Mouse (Mus musculus) kidney, embryonic 14.5 days (tissue): ENCODE data around the gene Wiz. TPM values are rescaled to one million over a fixed set of nuclear protein-coding genes. Genes with fewer than 3 reads are reported as not detected.

Experiments used
- ATAC-seq: fragments of 200-750 bp; cut with Nextera tagmentation; 2 replicates; pipeline ENCODE4 v1.8.0; 2017; ENCODE audit warnings: moderate number of reproducible peaks, mild to moderate bottlenecking, moderate TSS enrichment, moderate library complexity; ENCODE audit not compliant: low FRiP score, low TSS enrichment
- H3K27ac ChIP-seq: fragments of 300-500 bp; sonication (generic); 2 replicates; pipeline ENCODE4 v1.5.1; 2014; ENCODE audit warnings: low read depth, mild to moderate bottlenecking, low read length, moderate library complexity, mixed read lengths
- H3K27me3 ChIP-seq: fragments of 300-500 bp; sonication (generic); 2 replicates; pipeline ENCODE4 v1.6.1; 2014; ENCODE audit warnings: mild to moderate bottlenecking, low read length; ENCODE audit not compliant: control insufficient read depth, insufficient read depth
- H3K36me3 ChIP-seq: fragments of 300-500 bp; sonication (generic); 2 replicates; pipeline ENCODE4 v1.6.1; 2014; ENCODE audit warnings: low read length, mixed read lengths; ENCODE audit not compliant: control insufficient read depth, insufficient read depth
- H3K4me1 ChIP-seq: fragments of 300-500 bp; sonication (generic); 2 replicates; pipeline ENCODE4 v1.6.1; 2014; ENCODE audit warnings: low read length, mixed read lengths; ENCODE audit not compliant: control insufficient read depth, insufficient read depth
- H3K4me2 ChIP-seq: fragments of 300-500 bp; sonication (generic); replicated peaks from 2 replicates; pipeline ENCODE4 v1.6.1; 2014; ENCODE audit warnings: low read depth, mild to moderate bottlenecking, low read length
- H3K4me3 ChIP-seq: fragments of 300-500 bp; sonication (generic); 2 replicates; pipeline ENCODE4 v1.5.1; 2014; ENCODE audit warnings: mild to moderate bottlenecking, low read length
- H3K9ac ChIP-seq: fragments of 300-500 bp; sonication (generic); 2 replicates; pipeline ENCODE4 v1.6.1; 2014; ENCODE audit warnings: low read depth, mild to moderate bottlenecking, low read length, moderate library complexity
- H3K9me3 ChIP-seq: fragments of 300-500 bp; sonication (generic); 2 replicates; pipeline ENCODE4 v1.6.1; 2016; ENCODE audit warnings: low read length; ENCODE audit not compliant: control insufficient read depth
- WGBS: fragments of 180-500 bp; shearing (Covaris S2); extraction: QIAGEN DNeasy Blood & Tissue Kit; methylation state at CpG from one replicate; pipeline ENCODE4 v1.1.7; 2014; 5-methylcytosine and 5-hydroxymethylcytosine counted together
- polyA plus RNA-seq: library from polyadenylated mRNA; unstranded; fragments of >200 nt; fragmentation: Nextera tagmentation; extraction: Ambion mirVana; gene quantifications from 2 replicates; pipeline ENCODE4 v1.2.1, GENCODE M21; 2014

Gene Wiz
- polyA plus RNA-seq, 1 experiment from 2014 or later, result 37.2 TPM

GRCm38 (mm10) chr17:32358192-32358942 lies 30.9 kb downstream of the Wiz start:
- Histone ChIP-seq H3K9me3 (no peaks in the 10 kb centered on the region), H3K9ac (no peak overlapping the region), H3K36me3 (peaks cover 91% of the 10 kb centered on the region), H3K27me3 (no peaks in the 10 kb centered on the region), H3K27ac (no peak overlapping the region), H3K4me3 (no peak overlapping the region), H3K4me1 (peaks cover 11% of the 10 kb centered on the region), H3K4me2 (no peak overlapping the region)
- 92% methylated on average over 7 of the region's 7 CpGs for WGBS
- ATAC-seq, result no peak

- H3K9me3 ChIP-seq, result no peaks in the 10 kb centered on the region
- no peak overlapping the region for H3K27ac ChIP-seq
- H3K4me3 ChIP-seq, result no peak overlapping the region
- no peak overlapping the region for H3K9ac ChIP-seq
- ATAC-seq, result no peak
- H3K27me3 ChIP-seq, result no peaks in the 10 kb centered on the region
- no peak overlapping the region for H3K4me2 ChIP-seq
- WGBS, result 91% methylated on average over 24 of the region's 24 CpGs
- H3K4me1 ChIP-seq, result no peaks in the 10 kb centered on the region
- H3K36me3 ChIP-seq, result peaks cover 90% of the 10 kb centered on the region
Observed at GRCm38 (mm10) chr17:32356766-32357760, 32.2 kb downstream of the Wiz start.

DNA sequence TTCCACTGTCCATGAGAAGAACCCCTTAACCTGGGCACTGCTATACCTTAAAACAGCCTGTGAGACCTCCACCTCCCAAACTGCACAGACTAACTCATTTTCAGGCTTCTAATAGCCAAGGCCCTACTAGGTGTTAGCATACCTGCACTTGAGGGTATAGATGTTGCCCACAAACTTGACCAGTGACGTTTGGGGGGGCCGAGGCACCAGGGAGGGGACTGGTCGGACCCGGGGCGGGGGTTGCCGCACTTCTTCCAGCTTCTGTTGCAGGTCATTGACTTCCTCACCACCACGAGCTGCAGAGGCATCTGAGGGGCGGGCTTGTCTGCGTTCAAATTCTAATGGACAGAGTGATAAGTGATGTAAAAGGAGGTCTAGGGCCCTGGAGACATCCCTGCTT lies 33.0 kb downstream of the Wiz start:
- Histone ChIP-seq H3K36me3 (peaks cover 82% of the 10 kb centered on the region), H3K4me3 (no peak overlapping the region), H3K9me3 (no peaks in the 10 kb centered on the region), H3K9ac (no peak overlapping the region), H3K4me2 (no peak overlapping the region), H3K27me3 (no peaks in the 10 kb centered on the region), H3K27ac (no peak overlapping the region), H3K4me1 (no peaks in the 10 kb centered on the region)
- ATAC-seq, result no peak
- 88% methylated on average over 9 of the region's 9 CpGs for WGBS

DNA sequence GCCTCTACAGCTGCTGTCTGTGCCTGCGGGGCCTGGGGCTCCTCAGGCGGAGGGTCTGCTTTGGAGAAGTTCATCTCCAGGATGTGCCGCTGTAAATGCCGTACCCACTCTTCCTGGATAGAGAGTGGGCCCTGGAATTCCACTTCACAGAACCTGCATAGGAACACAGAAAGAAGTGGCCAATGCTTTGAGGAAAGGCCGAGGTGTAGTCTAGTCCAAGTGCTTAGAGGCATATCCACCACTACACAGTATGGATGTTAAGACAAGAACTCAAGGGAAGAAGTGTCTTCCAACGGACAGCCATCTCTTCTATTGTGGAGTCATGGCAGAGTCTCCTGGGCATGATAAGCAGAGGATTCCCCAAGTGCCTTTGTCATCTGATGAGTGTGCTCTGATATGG lies 34.2 kb downstream of the Wiz start:
- Histone ChIP-seq H3K27ac (no peak overlapping the region), H3K9me3 (no peaks in the 10 kb centered on the region), H3K4me2 (no peak overlapping the region), H3K4me3 (no peak overlapping the region), H3K27me3 (no peaks in the 10 kb centered on the region), H3K9ac (no peak overlapping the region), H3K36me3 (peaks cover 71% of the 10 kb centered on the region), H3K4me1 (no peaks in the 10 kb centered on the region)
- no peak for ATAC-seq
- 91% methylated on average over 6 of the region's 6 CpGs for WGBS

GRCm38 (mm10) chr17:32354211-32354610 lies 35.0 kb downstream of the Wiz start:
- 78% methylated on average over 5 of the region's 5 CpGs for WGBS
- H3K27me3 ChIP-seq, result no peaks in the 10 kb centered on the region
- H3K36me3 ChIP-seq, result peaks cover 63% of the 10 kb centered on the region
- H3K27ac ChIP-seq, result no peak overlapping the region
- no peaks in the 10 kb centered on the region for H3K9me3 ChIP-seq
- no peak for ATAC-seq
- H3K4me2 ChIP-seq, result no peak overlapping the region
- peaks cover 3% of the 10 kb centered on the region; the same call in 1 of the 2 replicates for H3K4me1 ChIP-seq
- H3K9ac ChIP-seq, result no peak overlapping the region
- H3K4me3 ChIP-seq, result no peak overlapping the region

DNA sequence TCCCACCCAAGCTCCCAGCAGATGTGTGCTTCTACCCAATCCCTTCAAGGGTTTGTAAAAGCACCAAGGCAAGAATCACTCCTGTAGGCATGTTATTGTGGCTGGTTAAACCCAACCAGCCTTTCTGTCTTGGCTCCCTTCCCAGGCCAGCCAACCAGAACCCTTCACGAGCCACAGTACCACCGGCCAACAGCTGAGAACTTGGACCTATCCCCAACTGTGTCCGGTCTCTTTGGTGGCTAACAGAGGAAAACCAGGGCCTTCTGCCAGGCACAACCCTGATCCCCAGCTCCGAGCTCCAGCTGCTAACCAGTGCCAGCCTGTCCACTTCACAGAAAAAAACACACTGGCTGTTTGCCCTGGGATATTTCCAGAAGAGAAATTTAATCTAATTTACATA lies 35.5 kb downstream of the Wiz start:
- Histone ChIP-seq H3K4me2 (no peak overlapping the region), H3K4me1 (peaks cover 4% of the 10 kb centered on the region; the same call in 1 of the 2 replicates), H3K27ac (no peak overlapping the region), H3K9me3 (no peaks in the 10 kb centered on the region), H3K4me3 (no peak overlapping the region), H3K27me3 (no peaks in the 10 kb centered on the region), H3K9ac (no peak overlapping the region), H3K36me3 (peaks cover 58% of the 10 kb centered on the region)
- no peak for ATAC-seq
- WGBS, result 84% methylated on average over 4 of the region's 4 CpGs

DNA sequence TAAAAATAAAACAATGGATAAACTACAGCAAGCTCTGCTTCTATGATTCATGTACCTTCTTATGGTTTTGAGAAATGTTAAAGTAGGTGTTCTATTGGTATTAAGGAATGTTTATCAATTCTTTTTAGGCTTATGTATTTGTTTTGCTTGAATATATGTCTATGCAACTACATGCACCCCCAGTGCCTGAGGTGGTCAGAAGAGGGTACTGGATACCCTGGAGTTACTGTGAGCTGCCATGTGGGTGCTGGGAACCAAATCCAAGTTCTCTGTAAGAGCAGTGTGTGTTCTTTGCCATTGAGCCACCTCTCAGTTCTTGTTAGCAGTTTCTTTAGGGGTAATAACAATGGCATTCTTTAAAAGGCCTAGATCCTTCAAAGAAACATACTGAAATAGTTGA lies 37.5 kb downstream of the Wiz start:
- no peak overlapping the region for H3K4me2 ChIP-seq
- H3K36me3 ChIP-seq, result peaks cover 38% of the 10 kb centered on the region
- no peaks in the 10 kb centered on the region for H3K27me3 ChIP-seq
- H3K27ac ChIP-seq, result no peak overlapping the region
- H3K4me3 ChIP-seq, result no peak overlapping the region
- peaks cover 4% of the 10 kb centered on the region for H3K4me1 ChIP-seq
- no peak overlapping the region for H3K9ac ChIP-seq
- ATAC-seq, result no peak
- H3K9me3 ChIP-seq, result no peaks in the 10 kb centered on the region

DNA sequence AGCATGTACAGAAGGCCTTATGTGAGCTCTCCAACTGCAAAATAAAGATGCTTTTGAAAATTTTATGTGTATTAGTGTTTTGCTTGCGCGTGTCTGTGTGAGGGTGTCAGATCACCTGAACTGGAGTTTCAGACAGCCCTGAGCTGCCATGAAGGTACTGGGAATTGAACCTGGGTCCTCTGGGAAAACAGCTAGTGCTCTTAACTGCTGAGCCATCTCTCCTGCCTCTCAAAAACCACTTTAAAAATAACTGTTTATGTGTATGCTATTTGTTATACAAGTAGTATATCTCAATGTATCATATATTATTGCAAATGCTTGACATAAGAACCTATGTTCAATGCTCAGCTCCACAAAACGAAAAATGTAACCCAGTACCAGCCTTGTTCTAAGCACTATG lies 38.0 kb downstream of the Wiz start:
- Histone ChIP-seq H3K4me3 (peak overlapping the region; percentile 81; the same call in 1 of the 2 replicates), H3K27ac (no peak overlapping the region), H3K27me3 (no peaks in the 10 kb centered on the region), H3K9ac (no peak overlapping the region), H3K4me1 (peaks cover 4% of the 10 kb centered on the region), H3K9me3 (no peaks in the 10 kb centered on the region), H3K4me2 (peak overlapping the region; percentile 70), H3K36me3 (peaks cover 34% of the 10 kb centered on the region)
- WGBS, result 77% methylated on average over 3 of the region's 3 CpGs
- ATAC-seq, result no peak
